Mouse (Mus musculus) stomach, embryonic 14.5 days (tissue): ENCODE results near the gene Ifit3. TPM values are rescaled to one million over a fixed set of nuclear protein-coding genes. Genes with fewer than 3 reads are reported as not detected.
"Not testable (repeated sequence)": the region's sequence is repeated elsewhere in the genome, so short reads cannot be mapped to it uniquely, and the experiment has no call there.

ENCODE experiments used
- ATAC-seq: fragments of 200-750 bp; cut with Nextera tagmentation; 2 replicates; pipeline ENCODE4 v1.8.0; 2017; ENCODE audit warnings: low read depth, moderate TSS enrichment; ENCODE audit not compliant: insufficient number of reproducible peaks, insufficient read depth, low FRiP score
- H3K27ac ChIP-seq: fragments of 300-500 bp; sonication (generic); 2 replicates; pipeline ENCODE4 v1.5.1; 2014; ENCODE audit warnings: mild to moderate bottlenecking, low read length, moderate library complexity, mixed read lengths
- H3K27me3 ChIP-seq: fragments of 300-500 bp; sonication (generic); 2 replicates; pipeline ENCODE4 v1.6.1; 2014; ENCODE audit warnings: low read length, control low read depth, mixed read lengths; ENCODE audit not compliant: control insufficient read depth, insufficient read depth
- H3K36me3 ChIP-seq: fragments of 300-500 bp; sonication (generic); 2 replicates; pipeline ENCODE4 v1.6.1; 2014; ENCODE audit warnings: mild to moderate bottlenecking, control low read depth, low read length, moderate library complexity, mixed read lengths; ENCODE audit not compliant: control insufficient read depth, insufficient read depth
- H3K4me1 ChIP-seq: fragments of 300-500 bp; sonication (generic); 2 replicates; pipeline ENCODE4 v1.6.1; 2014; ENCODE audit warnings: low read length, control low read depth, mixed read lengths; ENCODE audit not compliant: control insufficient read depth, insufficient read depth
- H3K4me2 ChIP-seq: fragments of 300-500 bp; sonication (generic); replicated peaks from 2 replicates; pipeline ENCODE4 v1.6.1; 2014; ENCODE audit warnings: low read depth, low read length, control low read depth
- H3K4me3 ChIP-seq: fragments of 300-500 bp; sonication (generic); 2 replicates; pipeline ENCODE4 v1.5.1; 2014; ENCODE audit warnings: low read depth, low read length, control low read depth
- H3K9ac ChIP-seq: fragments of 300-500 bp; sonication (generic); replicated peaks from 2 replicates; pipeline ENCODE4 v1.6.1; 2014; ENCODE audit warnings: low read depth, mild to moderate bottlenecking, control low read depth, low read length, moderate library complexity, mixed read lengths
- H3K9me3 ChIP-seq: fragments of 300-500 bp; sonication (generic); 2 replicates; pipeline ENCODE4 v1.6.1; 2016; ENCODE audit warnings: low read depth, low read length, control low read depth; ENCODE audit not compliant: control insufficient read depth
- WGBS: fragments of 180-500 bp; shearing (Covaris S2); extraction: QIAGEN DNeasy Blood & Tissue Kit; methylation state at CpG from one replicate; pipeline ENCODE4 v1.1.7; 2014; 5-methylcytosine and 5-hydroxymethylcytosine counted together
- polyA plus RNA-seq: library from polyadenylated mRNA; unstranded; fragments of >200 nt; fragmentation: Nextera tagmentation; extraction: Ambion mirVana; gene quantifications from 2 replicates; pipeline ENCODE4 v1.2.1, GENCODE M21; 2014

The Ifit3 gene
- 0.53 and 0.78 TPM in 2 replicates for polyA plus RNA-seq

DNA sequence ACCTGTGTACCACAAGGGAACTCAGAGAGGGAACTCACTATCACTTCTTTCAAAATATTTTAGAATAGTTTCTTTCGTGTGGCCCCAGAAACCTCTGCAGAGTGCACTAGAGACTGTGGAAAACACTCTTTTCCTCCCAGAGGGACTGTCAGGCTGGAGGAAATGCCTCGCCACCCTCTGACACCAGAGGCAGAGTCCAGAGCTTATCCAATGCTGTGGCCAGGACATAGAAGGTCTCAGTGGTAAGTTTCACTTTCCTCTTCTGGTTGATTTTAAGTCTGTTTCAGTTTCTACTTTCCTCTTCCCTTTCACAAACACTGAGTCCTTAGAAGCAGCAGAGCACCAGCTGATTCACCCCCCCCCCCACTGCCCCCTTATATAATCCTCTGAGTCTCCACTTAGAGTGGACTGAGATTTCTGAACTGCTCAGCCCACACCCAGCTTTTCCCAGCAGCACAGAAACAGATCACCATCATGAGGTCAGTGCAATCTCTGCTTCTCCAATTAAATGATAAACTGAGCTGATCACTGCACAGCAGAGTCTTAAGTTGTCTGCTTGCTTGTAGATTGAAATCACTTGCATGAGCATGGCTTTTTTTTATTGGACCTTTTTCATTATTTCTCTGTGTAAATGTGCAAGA lies at the start of gene Ifit3:
Ifit3 (plus strand) TSS at position 406 of the 641 bp plus-strand sequence.
- H3K4me3 ChIP-seq, H3K4me2 ChIP-seq, H3K27me3 ChIP-seq, ATAC-seq, H3K36me3 ChIP-seq, H3K4me1 ChIP-seq, H3K27ac ChIP-seq, H3K9me3 ChIP-seq, H3K9ac ChIP-seq: not testable (repeated sequence)
- WGBS, result 42% methylated on average over 2 of the region's 2 CpGs

DNA sequence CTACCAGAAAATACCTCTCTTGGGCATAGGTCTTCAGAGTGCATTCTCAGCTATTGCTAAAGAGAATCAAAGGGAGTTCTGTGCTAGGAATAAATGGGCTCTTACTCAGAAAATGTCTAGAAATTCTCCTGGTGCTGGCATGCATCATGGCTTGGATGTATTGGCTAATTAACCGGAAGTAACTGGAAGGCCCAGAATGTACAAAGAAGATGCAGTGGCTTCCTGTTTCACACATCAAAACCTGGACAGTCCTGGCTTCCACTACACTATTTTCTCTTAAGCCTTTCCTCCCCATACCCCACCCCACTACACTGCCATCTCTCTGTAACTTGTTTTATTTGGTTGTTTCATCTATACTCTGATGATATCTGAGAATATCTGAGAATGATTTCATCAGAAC lies 43.9 kb upstream of the Ifit3 start:
- 79% methylated on average over 1 of the region's 1 CpGs for WGBS
- no peak overlapping the region for H3K27ac ChIP-seq
- H3K4me1 ChIP-seq, result no peaks in the 10 kb centered on the region
- H3K9me3 ChIP-seq, result no peaks in the 10 kb centered on the region
- H3K9ac ChIP-seq, result no peak overlapping the region
- H3K27me3 ChIP-seq, result no peaks in the 10 kb centered on the region
- no peak for ATAC-seq
- H3K36me3 ChIP-seq, result no peaks in the 10 kb centered on the region
- no peak overlapping the region for H3K4me2 ChIP-seq
- H3K4me3 ChIP-seq, result no peak overlapping the region

GRCm38 (mm10) chr19:34546211-34546610 lies 37.1 kb upstream of the Ifit3 start:
- Histone ChIP-seq H3K4me1 (no peaks in the 10 kb centered on the region), H3K4me3 (no peak overlapping the region), H3K27ac (no peak overlapping the region), H3K9me3 (no peaks in the 10 kb centered on the region), H3K4me2 (no peak overlapping the region), H3K27me3 (no peaks in the 10 kb centered on the region), H3K9ac (no peak overlapping the region), H3K36me3 (no peaks in the 10 kb centered on the region)
- 79% methylated on average over 4 of the region's 4 CpGs for WGBS
- ATAC-seq, result no peak

GRCm38 (mm10) chr19:34547976-34548375 lies 35.4 kb upstream of the Ifit3 start:
- Histone ChIP-seq H3K4me2 (no peak overlapping the region), H3K27ac (no peak overlapping the region), H3K9me3 (no peaks in the 10 kb centered on the region), H3K9ac (no peak overlapping the region), H3K4me1 (no peaks in the 10 kb centered on the region), H3K4me3 (no peak overlapping the region), H3K27me3 (no peaks in the 10 kb centered on the region), H3K36me3 (no peaks in the 10 kb centered on the region)
- WGBS, result 39% methylated on average over 7 of the region's 7 CpGs
- no peak for ATAC-seq

DNA sequence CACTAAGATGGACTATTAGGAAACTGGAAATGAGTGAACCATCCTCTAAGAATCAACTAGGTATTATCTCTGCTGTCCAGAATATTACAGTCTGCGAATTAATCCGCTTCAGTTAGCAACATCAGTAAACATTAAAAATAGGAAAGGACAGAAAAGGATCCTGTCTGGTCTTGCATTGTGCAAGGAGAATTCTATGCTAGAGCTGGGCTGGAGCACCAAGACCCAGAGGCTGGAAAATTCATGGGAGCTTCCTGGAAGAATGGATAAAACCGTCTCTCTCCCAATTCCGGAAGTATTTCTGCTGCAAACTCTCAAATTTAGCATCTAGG lies 33.2 kb upstream of the Ifit3 start:
- Histone ChIP-seq H3K9ac (no peak overlapping the region; the same call in 1 of the 2 replicates), H3K27ac (no peak overlapping the region)
- no peak for ATAC-seq

GRCm38 (mm10) chr19:34550534-34551223 lies 32.7 kb upstream of the Ifit3 start, which contains the start of gene Ifit2:
Gene Ifit2, plus strand, starts transcription at chr19:34550694.
- Histone ChIP-seq H3K4me3 (peak within 1 kb of the TSS; percentile 47), H3K9me3 (no peaks in the 10 kb centered on the region; the same call in 1 of the 2 replicates), H3K4me2 (peak within 1 kb of the TSS; percentile 55), H3K27me3 (no peaks in the 10 kb centered on the region), H3K9ac (no peak within 1 kb of the TSS; the same call in 1 of the 2 replicates), H3K27ac (peak within 1 kb of the TSS; percentile 66), H3K36me3 (no peaks in the 10 kb centered on the region), H3K4me1 (no peaks in the 10 kb centered on the region)
- WGBS, result 2% methylated on average over 22 of the region's 22 CpGs
- ATAC-seq, result peak; percentile 95

More for the DNA sequence above, 33.2 kb upstream of the Ifit3 start:
- WGBS, result 28% methylated on average over 4 of the region's 4 CpGs
- Histone ChIP-seq H3K4me3 (peak overlapping the region; percentile 47), H3K4me2 (peak overlapping the region; percentile 55), H3K36me3 (no peaks in the 10 kb centered on the region), H3K4me1 (no peaks in the 10 kb centered on the region), H3K9me3 (no peaks in the 10 kb centered on the region; the same call in 1 of the 2 replicates), H3K27me3 (no peaks in the 10 kb centered on the region)

- H3K9ac ChIP-seq, result no peak overlapping the region
- no peaks in the 10 kb centered on the region; the same call in 1 of the 2 replicates for H3K9me3 ChIP-seq
- H3K27ac ChIP-seq, result no peak overlapping the region
- no peaks in the 10 kb centered on the region for H3K4me1 ChIP-seq
- 38% methylated on average over 5 of the region's 5 CpGs for WGBS
- H3K4me2 ChIP-seq, result 0 out of 2 replicates have a peak overlapping the region, but pooled peaks have one; percentile 4
- ATAC-seq, result no peak
- no peaks in the 10 kb centered on the region for H3K27me3 ChIP-seq
- no peaks in the 10 kb centered on the region for H3K36me3 ChIP-seq
- no peak overlapping the region for H3K4me3 ChIP-seq
Measured at GRCm38 (mm10) chr19:34551981-34552380, 31.4 kb upstream of the Ifit3 start.

GRCm38 (mm10) chr19:34553021-34553420 lies 30.3 kb upstream of the Ifit3 start:
- no peak for ATAC-seq
- Histone ChIP-seq H3K27me3 (no peaks in the 10 kb centered on the region), H3K4me3 (no peak overlapping the region), H3K27ac (no peak overlapping the region), H3K9me3 (no peaks in the 10 kb centered on the region; the same call in 1 of the 2 replicates), H3K36me3 (no peaks in the 10 kb centered on the region), H3K4me2 (no peak overlapping the region), H3K4me1 (no peaks in the 10 kb centered on the region), H3K9ac (no peak overlapping the region)
- 58% methylated on average over 6 of the region's 6 CpGs for WGBS
